Mouse (Mus musculus) neural tube, embryonic 13.5 days (tissue): ENCODE data around the gene Irf3. TPM values are rescaled to one million over a fixed set of nuclear protein-coding genes. Genes with fewer than 3 reads are reported as not detected.

ENCODE experiments used
- ATAC-seq: fragments of 200-750 bp; cut with Nextera tagmentation; 2 replicates; pipeline ENCODE4 v1.8.0; 2017; ENCODE audit warnings: low read depth, mild to moderate bottlenecking, moderate TSS enrichment, moderate library complexity
- H3K27ac ChIP-seq: fragments of 300-500 bp; sonication (generic); replicated peaks from 2 replicates; pipeline ENCODE4 v1.5.1; 2015; ENCODE audit warnings: moderate library complexity, mild to moderate bottlenecking, inconsistent platforms
- H3K27me3 ChIP-seq: fragments of 300-500 bp; sonication (generic); 2 replicates; pipeline ENCODE4 v1.6.1; 2015; ENCODE audit warnings: mild to moderate bottlenecking, inconsistent platforms
- H3K36me3 ChIP-seq: fragments of 300-500 bp; sonication (generic); 2 replicates; pipeline ENCODE4 v1.6.1; 2015; ENCODE audit warnings: mild to moderate bottlenecking, inconsistent platforms
- H3K4me1 ChIP-seq: fragments of 300-500 bp; sonication (generic); replicated peaks from 2 replicates; pipeline ENCODE4 v1.6.1; 2015; ENCODE audit warnings: inconsistent platforms
- H3K4me2 ChIP-seq: fragments of 300-500 bp; sonication (generic); 2 replicates; pipeline ENCODE4 v1.6.1; 2015; ENCODE audit warnings: inconsistent platforms, mild to moderate bottlenecking, moderate library complexity
- H3K4me3 ChIP-seq: fragments of 300-500 bp; sonication (generic); 2 replicates; pipeline ENCODE4 v1.5.1; 2015; ENCODE audit warnings: mild to moderate bottlenecking, inconsistent platforms
- H3K9ac ChIP-seq: fragments of 300-500 bp; sonication (generic); 2 replicates; pipeline ENCODE4 v1.6.1; 2015; ENCODE audit warnings: moderate library complexity, mild to moderate bottlenecking, inconsistent platforms
- H3K9me3 ChIP-seq: fragments of 300-500 bp; sonication (generic); 2 replicates; pipeline ENCODE4 v1.6.1; 2016; ENCODE audit warnings: inconsistent platforms
- WGBS: fragments of 180-500 bp; shearing (Covaris S2); methylation state at CpG from one replicate; pipeline ENCODE4 v1.1.7; 2015; 5-methylcytosine and 5-hydroxymethylcytosine counted together
- polyA plus RNA-seq: library from polyadenylated mRNA; unstranded; fragments of >200 nt; fragmentation: Nextera tagmentation; extraction: Ambion mirVana; gene quantifications from 2 replicates; pipeline ENCODE4 v1.2.1, GENCODE M21; 2015

Gene Irf3
- polyA plus RNA-seq, 1 experiment from 2014 or later = 67.3 TPM

GRCm38 (mm10) chr7:45027761-45028160 is 30.3 kb downstream of the Irf3 start:
- Histone ChIP-seq H3K27ac (no peak overlapping the region), H3K9me3 (no peaks in the 10 kb centered on the region), H3K36me3 (peaks cover 62% of the 10 kb centered on the region), H3K27me3 (no peaks in the 10 kb centered on the region), H3K4me1 (peaks cover 16% of the 10 kb centered on the region), H3K4me2 (no peak overlapping the region), H3K9ac (no peak overlapping the region), H3K4me3 (no peak overlapping the region)
- whole genome bisulfite sequencing = 98% methylated on average over 9 of the region's 9 CpGs
- no peak for ATAC-seq

DNA sequence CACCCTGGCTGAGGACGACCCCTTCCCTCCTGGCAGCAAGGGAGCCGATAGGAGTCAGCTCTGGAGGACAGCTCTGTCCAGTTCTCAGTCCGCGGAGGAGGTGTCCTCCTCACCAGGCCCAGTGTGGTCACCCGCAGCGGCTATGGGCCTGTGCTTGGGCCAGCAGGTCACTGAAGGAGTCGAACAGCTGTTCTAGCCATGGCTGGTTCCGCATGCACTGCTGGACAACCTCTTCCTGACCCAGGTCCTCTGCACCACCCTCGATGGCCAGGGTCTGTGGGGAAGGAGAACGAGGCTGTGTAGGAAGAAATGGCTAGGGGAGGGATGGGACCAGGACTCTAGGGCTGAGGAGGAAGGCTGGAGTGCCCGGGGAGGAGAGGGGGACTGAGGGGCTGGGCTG is 30.9 kb downstream of the Irf3 start:
- H3K9me3 ChIP-seq = no peaks in the 10 kb centered on the region
- H3K4me3 ChIP-seq = no peak overlapping the region
- H3K36me3 ChIP-seq = peaks cover 68% of the 10 kb centered on the region
- ATAC-seq = no peak
- H3K27me3 ChIP-seq = no peaks in the 10 kb centered on the region
- no peak overlapping the region for H3K9ac ChIP-seq
- H3K4me2 ChIP-seq = no peak overlapping the region
- no peak overlapping the region for H3K27ac ChIP-seq
- H3K4me1 ChIP-seq = peaks cover 16% of the 10 kb centered on the region
- whole genome bisulfite sequencing = 95% methylated on average over 11 of the region's 11 CpGs

GRCm38 (mm10) chr7:45029995-45030394 is 32.5 kb downstream of the Irf3 start:
- Histone ChIP-seq H3K4me1 (peaks cover 16% of the 10 kb centered on the region), H3K9ac (no peak overlapping the region), H3K27ac (no peak overlapping the region), H3K9me3 (no peaks in the 10 kb centered on the region), H3K36me3 (peaks cover 85% of the 10 kb centered on the region), H3K27me3 (no peaks in the 10 kb centered on the region), H3K4me2 (no peak overlapping the region), H3K4me3 (no peak overlapping the region)
- WGBS = 89% methylated on average over 6 of the region's 6 CpGs
- ATAC-seq = no peak

- ATAC-seq = no peak
- H3K27me3 ChIP-seq = no peaks in the 10 kb centered on the region
- H3K36me3 ChIP-seq = peaks cover 93% of the 10 kb centered on the region
- no peak overlapping the region for H3K4me3 ChIP-seq
- peaks cover 11% of the 10 kb centered on the region for H3K4me1 ChIP-seq
- WGBS = 96% methylated on average over 8 of the region's 8 CpGs
- H3K9me3 ChIP-seq = no peaks in the 10 kb centered on the region
- H3K9ac ChIP-seq = no peak overlapping the region
- no peak overlapping the region for H3K27ac ChIP-seq
- no peak overlapping the region for H3K4me2 ChIP-seq
Observed at GRCm38 (mm10) chr7:45030857-45031256, 33.4 kb downstream of the Irf3 start.

GRCm38 (mm10) chr7:45033722-45034359 is 36.4 kb downstream of the Irf3 start:
- no peak overlapping the region for H3K4me2 ChIP-seq
- WGBS = 95% methylated on average over 19 of the region's 19 CpGs
- no peaks in the 10 kb centered on the region for H3K4me1 ChIP-seq
- ATAC-seq = no peak
- no peaks in the 10 kb centered on the region for H3K27me3 ChIP-seq
- no peak overlapping the region for H3K9ac ChIP-seq
- H3K27ac ChIP-seq = no peak overlapping the region
- no peak overlapping the region for H3K4me3 ChIP-seq
- H3K9me3 ChIP-seq = no peaks in the 10 kb centered on the region
- H3K36me3 ChIP-seq = peaks cover 100% of the 10 kb centered on the region

DNA sequence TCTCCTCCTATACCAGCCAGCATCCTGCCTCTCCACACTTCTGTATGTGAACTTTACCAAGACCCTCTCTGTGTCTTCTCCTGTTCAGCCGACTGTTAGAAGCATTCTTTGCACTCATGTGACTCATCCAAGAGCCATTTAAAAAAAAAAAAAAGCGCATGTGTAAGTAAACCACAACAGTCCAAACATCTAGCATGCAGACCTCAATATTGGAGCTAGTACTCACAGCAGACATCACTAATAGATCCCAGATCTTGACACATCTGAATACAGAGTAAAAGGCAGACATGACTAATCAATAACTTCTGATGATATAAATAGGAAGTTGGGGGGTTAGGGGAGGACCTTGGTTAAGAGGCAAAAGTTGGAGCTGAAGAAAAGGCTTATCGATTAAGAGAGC is 38.2 kb downstream of the Irf3 start:
- WGBS = 95% methylated on average over 3 of the region's 3 CpGs
- Histone ChIP-seq H3K4me3 (no peak overlapping the region), H3K9ac (no peak overlapping the region), H3K27me3 (no peaks in the 10 kb centered on the region), H3K4me2 (no peak overlapping the region), H3K36me3 (peaks cover 100% of the 10 kb centered on the region), H3K9me3 (no peaks in the 10 kb centered on the region), H3K4me1 (no peaks in the 10 kb centered on the region), H3K27ac (no peak overlapping the region)
- ATAC-seq = no peak

DNA sequence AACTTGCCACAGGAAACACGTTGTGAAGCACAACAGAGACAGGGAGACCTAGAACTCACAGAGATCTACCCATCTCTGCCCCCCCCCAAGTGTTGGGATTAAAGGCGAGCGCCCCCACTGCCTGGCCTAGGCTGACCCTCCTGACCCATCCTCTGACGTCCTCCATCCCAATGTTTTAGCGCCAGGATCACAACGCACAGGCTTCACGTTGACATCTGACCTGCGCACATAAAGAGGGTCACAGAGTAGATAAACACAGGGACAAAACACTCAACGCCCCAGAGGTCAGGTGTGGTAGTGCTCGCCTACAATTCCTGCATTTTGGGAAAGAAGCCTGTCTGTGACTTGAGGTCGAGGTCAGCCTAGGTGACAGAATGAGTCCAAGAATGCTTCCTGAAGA is 39.3 kb downstream of the Irf3 start:
- no peak for ATAC-seq
- WGBS = 91% methylated on average over 11 of the region's 11 CpGs
- Histone ChIP-seq H3K9ac (no peak overlapping the region), H3K27ac (no peak overlapping the region), H3K27me3 (no peaks in the 10 kb centered on the region), H3K4me2 (no peak overlapping the region), H3K4me3 (no peak overlapping the region), H3K36me3 (peaks cover 100% of the 10 kb centered on the region), H3K9me3 (no peaks in the 10 kb centered on the region), H3K4me1 (no peaks in the 10 kb centered on the region)

DNA sequence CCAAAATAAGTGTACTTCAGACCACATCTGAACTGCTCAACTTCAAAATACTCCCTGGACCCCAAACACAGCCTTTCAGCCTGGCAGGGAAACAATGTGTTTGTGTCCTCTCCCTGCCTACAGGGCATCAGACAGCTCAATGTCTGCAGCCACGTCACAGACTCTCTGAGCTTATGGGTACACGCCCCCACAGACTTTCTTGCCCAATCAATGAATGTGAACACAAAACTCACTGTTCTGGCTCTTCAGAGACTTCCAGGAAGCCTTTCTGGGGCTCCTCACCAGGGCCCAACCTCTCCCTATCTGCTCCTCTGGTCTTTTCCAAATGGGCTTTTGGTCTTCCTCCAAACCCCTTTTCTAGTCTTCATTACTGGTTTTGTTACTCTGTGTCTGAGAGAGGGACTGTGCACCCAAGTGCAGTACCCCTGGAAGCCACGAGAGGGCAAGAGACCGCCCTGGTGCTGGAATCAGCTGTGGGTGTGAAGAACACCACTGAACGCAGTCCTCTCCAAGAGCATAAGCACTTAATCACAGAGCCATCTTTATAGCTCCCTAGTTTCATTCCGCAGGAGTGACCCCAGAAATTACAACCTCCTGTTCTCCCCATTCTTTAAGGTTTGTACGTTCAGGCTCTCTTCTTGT is 40.4 kb downstream of the Irf3 start:
- H3K4me3 ChIP-seq = no peak overlapping the region
- 72% methylated on average over 7 of the region's 7 CpGs for WGBS
- no peaks in the 10 kb centered on the region for H3K27me3 ChIP-seq
- no peaks in the 10 kb centered on the region for H3K4me1 ChIP-seq
- H3K9ac ChIP-seq = no peak overlapping the region
- H3K36me3 ChIP-seq = peaks cover 100% of the 10 kb centered on the region
- H3K27ac ChIP-seq = no peak overlapping the region
- no peak for ATAC-seq
- no peak overlapping the region for H3K4me2 ChIP-seq
- H3K9me3 ChIP-seq = no peaks in the 10 kb centered on the region

GRCm38 (mm10) chr7:45038411-45038810 is 41.0 kb downstream of the Irf3 start:
- H3K4me3 ChIP-seq = no peak overlapping the region
- no peaks in the 10 kb centered on the region for H3K9me3 ChIP-seq
- H3K4me2 ChIP-seq = no peak overlapping the region
- no peak for ATAC-seq
- no peaks in the 10 kb centered on the region for H3K27me3 ChIP-seq
- H3K27ac ChIP-seq = no peak overlapping the region
- H3K4me1 ChIP-seq = no peaks in the 10 kb centered on the region
- WGBS = 97% methylated on average over 9 of the region's 9 CpGs
- peaks cover 100% of the 10 kb centered on the region for H3K36me3 ChIP-seq
- no peak overlapping the region for H3K9ac ChIP-seq

DNA sequence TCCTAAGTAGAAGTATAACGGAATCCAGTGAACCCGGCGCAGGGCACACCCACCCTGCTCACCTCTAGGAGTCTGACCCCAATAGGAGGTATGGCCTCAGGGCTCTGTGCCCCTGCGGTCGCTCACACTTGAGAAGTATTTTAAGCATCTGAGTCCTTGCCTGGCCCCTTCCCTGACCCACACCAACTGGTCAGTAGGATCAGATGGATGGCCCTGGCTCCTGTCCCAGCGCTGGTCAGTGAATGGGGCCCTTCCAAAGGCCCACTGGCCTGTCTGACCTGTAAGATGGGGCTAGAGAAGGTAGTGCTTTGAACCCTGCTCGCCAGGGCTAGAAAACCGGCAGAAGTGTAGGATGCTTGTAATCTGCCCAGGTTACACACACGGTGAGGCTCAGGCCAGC is 43.4 kb downstream of the Irf3 start:
- whole genome bisulfite sequencing = 94% methylated on average over 9 of the region's 9 CpGs
- no peak for ATAC-seq
- H3K4me3 ChIP-seq = no peak overlapping the region
- no peak overlapping the region for H3K4me2 ChIP-seq
- H3K4me1 ChIP-seq = no peaks in the 10 kb centered on the region
- peaks cover 100% of the 10 kb centered on the region for H3K36me3 ChIP-seq
- H3K27me3 ChIP-seq = no peaks in the 10 kb centered on the region
- no peak overlapping the region for H3K9ac ChIP-seq
- H3K27ac ChIP-seq = no peak overlapping the region
- H3K9me3 ChIP-seq = no peaks in the 10 kb centered on the region

GRCm38 (mm10) chr7:45043307-45043706 is 45.9 kb downstream of the Irf3 start:
- peaks cover 100% of the 10 kb centered on the region for H3K36me3 ChIP-seq
- no peak overlapping the region for H3K4me3 ChIP-seq
- H3K27me3 ChIP-seq = no peaks in the 10 kb centered on the region
- no peaks in the 10 kb centered on the region for H3K4me1 ChIP-seq
- H3K9me3 ChIP-seq = no peaks in the 10 kb centered on the region
- H3K4me2 ChIP-seq = no peak overlapping the region
- H3K27ac ChIP-seq = no peak overlapping the region
- ATAC-seq = no peak
- 94% methylated on average over 14 of the region's 14 CpGs for WGBS
- no peak overlapping the region for H3K9ac ChIP-seq

GRCm38 (mm10) chr7:45045741-45046140 is 48.3 kb downstream of the Irf3 start:
- no peaks in the 10 kb centered on the region for H3K9me3 ChIP-seq
- ATAC-seq = no peak
- peaks cover 14% of the 10 kb centered on the region for H3K4me1 ChIP-seq
- no peak overlapping the region for H3K4me2 ChIP-seq
- peaks cover 100% of the 10 kb centered on the region for H3K36me3 ChIP-seq
- no peak overlapping the region for H3K9ac ChIP-seq
- H3K27me3 ChIP-seq = no peaks in the 10 kb centered on the region
- H3K27ac ChIP-seq = no peak overlapping the region
- no peak overlapping the region for H3K4me3 ChIP-seq
- WGBS = 95% methylated on average over 22 of the region's 22 CpGs

DNA sequence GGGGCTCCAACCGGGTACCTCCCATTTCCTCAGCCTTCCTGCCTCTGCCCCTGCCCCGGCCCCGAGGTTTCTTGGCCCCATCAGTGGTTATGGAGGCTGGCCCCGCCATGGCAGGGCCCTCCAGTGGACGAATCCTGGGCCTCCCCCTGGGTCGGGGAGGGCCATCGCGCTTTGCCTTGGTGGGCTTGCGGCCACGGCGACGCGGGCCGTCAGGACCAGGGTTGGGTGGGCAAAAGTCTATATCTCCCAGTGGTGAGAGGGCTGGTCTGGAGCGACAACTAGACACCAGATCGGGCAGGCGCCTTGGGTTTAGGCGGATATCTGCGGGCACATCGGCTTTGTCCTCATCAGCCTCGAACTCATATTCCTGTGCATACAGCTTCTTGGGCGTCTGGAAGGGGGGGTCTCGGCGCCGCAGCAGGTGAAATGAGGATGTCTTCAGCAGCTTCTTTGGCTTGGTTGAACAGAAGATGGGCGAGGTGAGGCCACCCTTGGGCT is 49.5 kb downstream of the Irf3 start:
- WGBS = 97% methylated on average over 26 of the region's 26 CpGs
- H3K9ac ChIP-seq = no peak overlapping the region
- no peak for ATAC-seq
- H3K27ac ChIP-seq = no peak overlapping the region
- no peak overlapping the region for H3K4me2 ChIP-seq
- H3K36me3 ChIP-seq = peaks cover 90% of the 10 kb centered on the region
- H3K4me3 ChIP-seq = no peak overlapping the region
- no peaks in the 10 kb centered on the region for H3K27me3 ChIP-seq
- H3K4me1 ChIP-seq = peaks cover 25% of the 10 kb centered on the region
- no peaks in the 10 kb centered on the region for H3K9me3 ChIP-seq
